Mouse (Mus musculus) lung, postnatal 10 days (tissue): Measurements from ENCODE around the gene Jmjd7.

ENCODE experiments used
- DNase-seq: peaks from one replicate; pipeline ENCODE4 v3.0.0; 2021

Jmjd7 gene

DNA sequence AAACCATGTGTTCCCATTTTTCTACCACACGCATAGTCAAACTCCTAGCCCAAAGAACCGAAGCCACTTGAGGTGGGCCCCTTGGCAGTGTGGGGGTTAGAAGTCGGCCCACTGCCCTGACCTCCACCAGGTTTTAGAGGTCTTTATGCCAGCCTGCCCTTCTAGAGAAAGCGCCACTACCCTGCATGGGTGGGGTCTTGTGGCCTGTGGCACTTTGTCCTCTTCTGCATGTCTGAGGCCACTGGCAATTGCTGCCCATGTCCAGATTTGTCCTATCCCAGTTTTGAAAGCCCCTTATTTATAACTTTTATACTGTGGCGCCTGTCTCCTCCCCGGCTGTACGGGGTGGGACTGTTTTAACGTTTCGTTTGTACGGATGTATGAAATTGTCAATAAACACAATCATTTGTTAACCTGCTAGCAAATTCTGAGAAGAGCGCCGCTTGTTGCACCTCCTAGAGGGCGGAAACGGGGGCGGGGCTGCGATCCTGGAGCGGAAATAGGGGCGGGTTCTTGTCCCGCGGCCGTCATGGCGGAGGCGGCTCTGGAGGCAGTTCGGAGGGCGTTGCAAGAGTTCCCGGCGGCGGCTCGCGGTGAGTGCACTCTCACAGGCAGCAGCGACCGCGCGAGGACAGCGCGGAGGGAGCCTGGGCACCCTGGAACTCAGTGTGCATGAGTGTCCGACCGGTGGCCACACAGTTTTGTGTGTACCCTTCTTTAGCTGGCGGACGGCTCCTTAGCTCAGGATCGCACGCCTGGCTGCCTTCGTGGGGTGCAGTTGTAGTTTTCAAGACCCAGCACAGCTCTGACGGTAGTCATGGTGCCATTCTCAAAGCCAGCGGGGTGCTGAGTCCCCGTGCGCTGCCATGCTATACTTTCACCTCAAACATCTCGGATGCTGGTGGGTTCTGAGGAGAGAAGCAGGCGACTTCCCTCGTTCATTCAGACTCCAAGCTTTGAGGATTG lies at the start of gene Jmjd7, which contains the start of gene Gm28042:
Gene Jmjd7 (plus strand): TSS at position 500 of the 966 bp plus-strand sequence.
Gene Gm28042 (plus strand): TSS at position 510 of the 966 bp plus-strand sequence.
- DNase-seq: peak; percentile 97

DNA sequence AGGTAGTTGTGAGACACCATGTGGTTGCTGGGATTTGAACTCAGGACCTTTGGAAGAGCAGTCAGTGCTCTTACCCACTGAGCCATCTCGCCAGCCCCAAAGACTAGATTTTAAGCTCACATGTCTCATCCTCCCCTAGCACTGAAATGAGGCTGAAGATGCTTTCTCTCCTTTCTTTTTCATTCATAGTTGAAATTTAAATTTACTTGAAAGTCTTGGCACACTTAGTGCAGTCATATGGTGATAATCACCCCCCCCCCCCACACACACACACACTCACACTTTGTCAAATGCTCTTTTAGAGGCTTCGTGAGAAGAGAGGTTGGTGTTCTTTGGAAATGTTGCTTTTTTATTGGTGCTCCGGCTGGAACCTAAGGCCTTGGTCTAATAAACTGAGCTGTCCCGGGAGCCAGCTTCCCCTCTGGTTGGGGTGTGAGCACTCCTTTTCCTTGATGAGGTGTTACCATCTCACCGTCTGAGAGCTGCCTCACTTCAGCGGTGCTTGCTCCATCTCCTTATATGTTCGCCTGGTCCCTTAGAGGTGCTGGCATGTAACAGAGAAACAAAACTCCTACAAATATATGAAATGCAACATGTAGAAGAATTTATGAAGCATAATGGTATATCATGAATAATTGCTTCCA lies 46.8 kb upstream of the Jmjd7 start:
- DNase-seq: no peak

GRCm38 (mm10) chr2:119981631-119982030 lies 45.7 kb upstream of the Jmjd7 start:
- no peak for DNase-seq

DNA sequence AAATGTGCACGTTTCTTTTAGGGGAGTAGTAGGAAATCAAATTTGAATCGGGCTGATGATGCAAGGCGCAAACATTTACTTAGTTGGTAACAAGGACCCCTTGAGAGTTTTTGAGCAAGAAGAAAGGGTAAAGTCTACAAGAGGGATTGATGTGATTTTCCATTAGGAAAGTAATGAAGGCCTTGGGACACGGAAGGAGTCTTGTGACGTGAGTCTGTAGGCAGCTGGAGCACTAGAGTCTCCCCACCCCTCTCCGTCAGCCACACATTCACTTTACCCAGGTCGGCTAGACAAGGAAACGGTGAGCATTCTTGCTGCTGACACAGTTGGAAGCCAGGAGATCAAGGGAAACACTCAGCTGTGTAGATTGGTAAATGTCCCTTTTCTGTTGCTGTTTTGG lies 41.4 kb upstream of the Jmjd7 start:
- DNase-seq: peak; percentile 50

GRCm38 (mm10) chr2:119986369-119986768 lies 40.9 kb upstream of the Jmjd7 start:
- DNase-seq: no peak

GRCm38 (mm10) chr2:119987441-119987840 lies 39.8 kb upstream of the Jmjd7 start:
- DNase-seq: no peak

GRCm38 (mm10) chr2:119988952-119989351 lies 38.3 kb upstream of the Jmjd7 start:
- no peak for DNase-seq

DNA sequence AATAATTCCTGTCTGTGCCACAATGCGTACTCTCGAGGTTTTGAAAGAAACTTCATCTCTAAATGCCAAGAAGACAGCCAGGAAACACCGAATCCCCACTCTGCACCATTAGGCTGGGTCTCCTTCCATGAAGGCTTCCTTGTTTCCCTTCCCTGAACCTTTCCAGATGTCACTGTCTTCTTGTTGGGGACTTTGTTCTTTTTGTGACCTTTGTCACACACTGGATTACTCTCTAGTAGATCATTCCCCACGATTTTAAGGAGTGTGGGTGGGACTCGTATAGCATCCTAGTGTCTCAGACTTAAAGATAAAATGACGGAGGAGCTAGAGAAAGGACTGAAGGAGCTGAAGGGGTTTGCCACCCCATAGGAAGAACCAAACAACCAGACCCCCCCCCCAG lies 36.4 kb upstream of the Jmjd7 start:
- DNase-seq: no peak

DNA sequence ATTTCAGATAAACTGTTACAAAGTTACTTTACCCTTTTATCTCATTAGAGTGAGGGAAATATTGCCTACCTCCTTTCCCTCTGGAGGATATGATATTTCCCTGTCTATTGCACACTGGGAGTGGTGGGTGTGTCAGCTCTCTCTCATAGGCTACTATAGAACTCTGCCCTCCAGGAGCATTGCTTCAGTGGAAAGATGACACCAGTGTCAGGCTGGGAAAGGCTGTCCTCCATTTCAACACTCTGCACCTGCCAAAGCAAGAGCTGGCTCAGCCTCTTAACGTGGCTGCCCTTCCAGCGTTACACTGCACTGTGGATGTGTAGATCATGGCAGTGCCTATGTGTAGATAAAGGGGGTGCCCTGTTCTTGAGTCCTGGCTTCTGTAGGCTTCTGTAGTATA lies 34.9 kb upstream of the Jmjd7 start:
- no peak for DNase-seq

DNA sequence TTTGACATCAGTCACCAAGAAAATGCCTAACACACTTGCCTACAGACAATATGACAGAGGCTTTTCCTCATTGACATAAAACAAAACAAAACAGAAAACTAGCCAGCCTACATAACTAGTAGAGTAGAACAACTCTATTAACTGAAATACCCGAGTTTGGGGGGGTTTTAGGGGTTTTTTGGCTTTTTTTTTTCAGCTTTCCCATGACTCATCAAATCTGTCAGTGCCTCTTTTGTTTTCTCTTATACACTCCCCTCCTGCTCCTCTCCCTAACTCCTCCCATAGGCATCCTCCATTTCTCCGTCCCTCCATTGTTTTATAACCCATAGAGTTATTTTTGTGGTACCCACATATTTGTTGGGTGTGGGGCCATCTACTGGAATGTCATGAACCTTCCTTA lies 33.8 kb upstream of the Jmjd7 start:
- DNase-seq: no peak

DNA sequence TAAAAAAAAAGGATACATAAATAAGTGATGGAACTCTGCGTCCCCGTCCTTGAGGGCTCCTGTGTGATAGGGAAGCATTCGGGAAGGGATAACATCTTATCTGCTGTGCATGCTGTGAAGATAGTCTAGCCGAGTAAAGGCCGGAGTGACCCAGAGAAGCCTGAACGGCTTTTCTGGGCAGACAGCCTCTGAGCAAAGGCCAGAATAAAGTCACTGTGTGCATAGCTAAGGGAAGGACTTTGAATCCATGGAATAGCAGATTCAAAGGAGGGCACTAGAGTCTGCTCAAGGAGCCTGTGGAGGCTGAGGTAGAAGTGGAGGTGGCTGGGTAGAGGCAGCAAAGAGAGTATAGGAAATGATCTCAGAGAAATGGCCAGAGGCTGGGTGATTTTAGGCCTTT lies 32.4 kb upstream of the Jmjd7 start:
- no peak for DNase-seq

GRCm38 (mm10) chr2:119995391-119996281 lies 31.6 kb upstream of the Jmjd7 start:
- peak; percentile 53 for DNase-seq

GRCm38 (mm10) chr2:119997354-119997753 lies 29.9 kb upstream of the Jmjd7 start:
- DNase-seq: no peak

GRCm38 (mm10) chr2:119999731-120000130 lies 27.6 kb upstream of the Jmjd7 start:
- DNase-seq: no peak

GRCm38 (mm10) chr2:120000882-120001584 lies 26.2 kb upstream of the Jmjd7 start:
- DNase-seq: peak; percentile 63

- no peak for DNase-seq
Measured at GRCm38 (mm10) chr2:120001956-120002355, 25.3 kb upstream of the Jmjd7 start.

DNA sequence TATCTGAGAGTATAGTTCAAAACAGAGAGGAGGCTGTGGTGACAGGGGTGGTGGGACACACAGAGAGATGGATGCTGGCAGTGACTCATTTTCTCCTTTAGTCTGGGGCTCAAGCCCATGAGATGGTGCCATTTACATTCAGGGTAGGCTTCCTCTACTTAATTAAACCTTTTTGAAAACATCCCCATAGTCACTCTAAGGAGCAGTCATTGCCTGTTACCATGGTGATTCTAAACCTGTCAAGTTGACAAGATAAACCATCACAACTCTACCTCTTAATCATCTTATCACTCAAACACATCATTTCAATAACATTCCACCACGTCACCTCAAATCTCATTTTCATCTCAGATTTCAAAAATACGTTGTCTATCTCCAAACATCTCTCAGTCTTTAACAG lies 23.3 kb upstream of the Jmjd7 start:
- no peak for DNase-seq

DNA sequence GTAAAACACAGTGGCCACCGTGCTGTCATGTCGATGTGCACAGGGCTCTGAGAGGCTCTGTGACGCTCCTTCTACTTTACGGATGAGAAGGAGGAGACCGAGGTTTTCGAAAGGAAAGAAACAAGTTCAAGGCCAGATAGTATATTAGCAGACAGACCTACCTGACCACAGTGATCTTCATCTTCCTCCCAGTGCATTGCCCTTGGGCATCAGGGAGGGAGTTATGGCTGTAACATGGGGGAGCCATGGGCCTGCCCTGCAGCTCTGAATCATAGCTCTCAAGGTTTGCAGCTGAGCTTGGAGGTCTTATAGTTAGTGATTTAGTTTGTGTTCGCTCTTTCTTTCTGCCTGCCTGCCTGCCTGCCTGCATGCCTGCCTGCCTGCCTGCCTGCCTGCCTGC lies 20.6 kb upstream of the Jmjd7 start:
- no peak for DNase-seq

DNA sequence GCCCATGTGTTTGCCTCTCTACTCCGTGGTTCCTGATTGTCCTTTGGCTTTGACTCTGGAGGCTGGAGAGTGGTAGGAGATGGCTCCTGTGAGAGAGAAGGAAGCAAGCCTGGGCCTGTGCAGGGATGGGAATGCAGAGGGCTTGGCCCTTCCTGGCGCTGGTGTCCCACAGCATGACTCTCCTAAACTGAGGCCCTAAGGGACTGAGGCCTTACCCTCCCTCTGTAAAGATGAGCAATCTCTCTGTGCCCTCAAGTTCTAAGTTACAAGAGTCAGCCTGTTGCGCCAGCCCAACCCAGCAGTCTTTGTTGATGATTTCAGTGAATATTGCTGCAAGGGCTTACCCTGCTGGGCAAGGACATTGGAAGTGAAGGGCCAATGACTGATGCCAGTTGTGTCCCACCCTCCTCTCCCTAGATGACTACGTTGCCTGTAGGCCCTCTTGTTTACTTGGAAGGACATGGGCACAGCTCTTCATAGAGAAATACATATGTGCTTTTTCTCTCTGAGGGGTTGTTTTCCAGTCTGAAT lies 19.5 kb upstream of the Jmjd7 start:
- no peak for DNase-seq

DNA sequence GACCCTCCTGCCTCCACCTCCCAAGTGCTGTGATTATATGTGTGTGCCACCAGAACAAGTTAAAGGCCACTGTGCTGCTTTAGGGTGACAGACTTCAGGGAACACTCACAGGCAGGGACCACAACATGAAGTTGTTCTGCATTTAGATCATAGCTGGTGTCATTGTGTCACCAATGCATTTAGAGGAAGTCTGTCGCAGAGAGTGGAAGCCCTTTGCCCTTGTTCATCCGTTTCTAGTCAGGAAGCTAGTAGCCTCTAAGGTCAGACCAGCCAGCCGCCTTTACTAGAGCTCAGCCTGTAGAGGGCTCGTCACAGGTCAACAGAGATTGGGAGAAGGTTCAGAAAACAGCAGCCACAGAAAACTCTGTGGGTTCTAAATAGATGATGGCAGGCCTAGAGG lies 18.6 kb upstream of the Jmjd7 start:
- DNase-seq: peak; percentile 36

DNA sequence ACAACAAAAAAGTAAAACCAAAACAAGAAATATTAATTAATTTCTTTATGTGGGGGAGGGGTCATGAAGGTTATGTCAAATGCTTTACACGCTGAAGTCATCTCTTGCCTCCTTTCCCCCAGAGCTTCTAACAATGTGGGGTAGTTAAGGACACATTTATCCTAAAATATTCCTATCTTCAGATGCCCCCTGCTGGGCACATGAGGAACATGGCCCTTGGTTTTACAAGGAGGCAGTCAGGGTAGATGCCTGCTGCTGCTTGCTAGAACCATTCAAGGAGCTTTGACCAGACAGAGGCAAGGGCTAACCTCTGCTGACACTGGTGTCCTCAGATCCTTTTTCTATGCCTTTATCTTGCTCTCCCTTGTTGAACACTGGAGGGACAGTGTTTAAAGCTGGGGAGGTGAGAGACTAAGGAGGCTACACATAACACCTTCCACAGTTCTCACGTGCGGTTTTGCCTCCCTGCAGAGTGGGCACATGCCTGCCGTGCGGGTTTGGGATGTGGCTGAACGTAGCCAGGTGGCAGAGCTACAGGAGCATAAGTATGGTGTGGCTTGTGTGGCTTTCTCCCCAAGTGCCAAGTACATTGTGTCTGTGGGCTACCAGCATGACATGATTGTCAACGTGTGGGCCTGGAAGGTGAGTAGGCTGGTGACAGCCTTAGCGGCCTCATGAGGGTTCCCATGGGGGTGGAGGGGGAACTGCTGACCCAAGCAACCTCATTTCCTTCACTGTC lies 15.7 kb upstream of the Jmjd7 start:
- DNase-seq: peak; percentile 77
